Mouse (Mus musculus) kidney, adult 2 months (tissue): ENCODE results near the gene Slfn3.
"Not testable (repeated sequence)": the region's sequence is repeated elsewhere in the genome, so short reads cannot be mapped to it uniquely, and the experiment has no call there.

Experiments used
- CTCF ChIP-seq: fragments of 200-500 bp; conservative IDR thresholded peaks from 2 replicates; pipeline ENCODE4 v1.5.1; 2011; ENCODE audit warnings: low read depth, mild to moderate bottlenecking, control low read depth, low read length, moderate library complexity, mixed read lengths; ENCODE audit not compliant: insufficient read depth, insufficient read length
- POLR2A ChIP-seq: fragments of 200-500 bp; IDR thresholded peaks from one replicate; pipeline ENCODE4 v1.6.1; 2011; ENCODE audit warnings: low read depth, low read length, control low read depth

DNA sequence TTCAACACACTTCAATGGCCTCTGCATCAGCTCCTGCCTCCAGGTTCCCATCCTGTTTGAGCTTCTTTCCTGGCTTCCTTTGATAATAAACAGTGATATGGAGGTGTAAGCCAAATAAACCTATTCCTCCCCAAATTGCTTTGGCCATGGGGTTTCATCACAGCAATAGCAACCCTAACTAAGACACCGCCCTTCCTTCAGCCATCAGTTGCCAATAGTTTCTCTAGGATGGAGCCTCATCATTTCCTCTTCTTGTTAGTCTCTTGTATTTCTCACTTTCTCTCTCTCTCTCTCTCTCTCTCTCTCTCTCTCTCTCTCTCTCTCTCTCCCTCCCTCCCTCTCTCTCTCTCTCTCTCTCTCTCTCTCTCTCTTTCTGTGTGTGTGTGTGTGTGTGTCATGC is 42.2 kb upstream of the Slfn3 start:
- not testable (repeated sequence) for TF ChIP-seq CTCF, POLR2A
